Mouse (Mus musculus): ENCODE measurements around the gene Ctr9.

Gene Ctr9

GRCm38 (mm10) chr7:111028281-111029045 lies at the start of gene Ctr9:
Ctr9 (plus strand) TSS chr7:111028951.
- DNase-seq (ENCODE audit: low read depth) = peak; percentile 93

DNA sequence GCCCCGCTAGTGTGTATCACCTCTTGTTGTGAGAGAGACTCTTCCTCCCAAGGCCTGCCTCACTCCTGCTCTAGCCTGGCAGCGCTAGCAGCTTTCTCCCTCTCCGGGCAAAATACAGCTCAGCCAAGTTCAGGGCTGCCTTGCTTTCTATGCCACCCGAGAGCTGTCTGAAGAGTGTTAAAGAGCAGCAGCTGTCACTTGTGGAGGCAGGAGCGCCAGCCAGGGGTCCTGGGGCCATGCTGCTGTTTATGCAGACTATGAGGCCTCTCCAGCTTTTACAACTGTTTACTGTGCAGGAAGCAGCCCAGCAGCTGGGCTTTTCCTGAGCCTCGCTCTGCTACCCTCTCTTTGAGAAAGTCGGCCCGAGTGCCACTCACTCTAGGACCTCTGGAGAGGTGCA lies 47.7 kb upstream of the Ctr9 start:
- DNase-seq (ENCODE audit: low read depth) = no peak

DNA sequence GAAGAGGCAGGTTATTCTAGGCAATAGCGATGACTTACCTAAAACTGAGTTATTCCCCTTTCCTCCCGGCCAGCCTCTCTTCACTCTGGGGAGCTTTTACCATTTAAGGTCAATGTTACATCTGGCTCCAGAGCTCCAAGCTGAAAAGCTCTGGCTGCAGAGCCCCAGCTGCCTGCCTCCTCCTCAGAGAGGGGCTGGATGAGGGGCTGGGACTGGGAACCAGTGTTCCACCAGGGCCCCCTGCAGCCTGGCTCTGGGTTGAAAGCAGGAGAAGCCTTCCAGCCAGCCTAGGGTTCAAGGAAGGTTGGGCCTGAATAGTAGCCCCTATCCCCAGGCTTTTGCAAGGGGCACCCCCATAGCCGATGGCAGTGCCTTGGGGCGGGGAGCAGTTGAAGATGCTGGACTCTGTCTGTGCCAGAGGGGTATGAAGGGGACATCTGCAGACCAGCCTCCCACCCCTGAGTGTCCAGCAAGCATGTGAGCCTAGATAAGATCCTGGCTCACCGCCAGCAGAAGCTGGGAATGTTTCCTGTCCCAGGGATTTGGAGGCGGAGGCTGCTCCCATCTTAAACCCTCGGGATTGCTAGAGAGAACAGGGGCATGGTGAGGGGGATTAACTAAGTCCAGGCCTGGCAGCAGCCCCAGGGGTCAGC lies 46.6 kb upstream of the Ctr9 start, which contains the start of gene Mrvi1:
Gene Mrvi1 (minus strand): TSS at position 409 of the 653 bp plus-strand sequence.
- no peak for DNase-seq (ENCODE audit: low read depth)

DNA sequence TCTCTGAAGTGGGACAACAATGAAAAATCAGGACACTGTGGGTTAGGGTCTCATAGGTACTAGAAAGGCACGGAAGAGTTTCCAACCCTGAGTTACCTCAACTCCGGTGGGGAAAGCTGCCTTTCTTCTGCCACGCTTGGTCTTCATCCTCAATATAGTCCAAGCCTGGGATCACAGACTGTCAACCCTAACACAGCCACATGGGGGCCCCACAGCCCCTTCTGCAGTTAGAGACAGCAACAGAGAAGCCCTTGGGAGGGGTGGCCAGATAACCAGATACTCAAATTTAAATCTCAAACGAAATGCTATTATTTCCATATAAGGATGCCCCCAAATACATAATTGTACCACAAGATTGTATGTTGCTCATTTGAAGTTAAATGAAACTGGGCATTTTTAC lies 46.0 kb upstream of the Ctr9 start:
- DNase-seq (ENCODE audit: low read depth) = peak; percentile 57

GRCm38 (mm10) chr7:110983621-110984020 lies 45.1 kb upstream of the Ctr9 start:
- DNase-seq (ENCODE audit: low read depth) = no peak

- DNase-seq (ENCODE audit: low read depth) = no peak
Measured at GRCm38 (mm10) chr7:110985581-110986265, 43.0 kb upstream of the Ctr9 start.

GRCm38 (mm10) chr7:110988081-110988480 lies 40.7 kb upstream of the Ctr9 start:
- no peak for DNase-seq (ENCODE audit: low read depth)

- DNase-seq (ENCODE audit: low read depth) = no peak
Measured at GRCm38 (mm10) chr7:110989286-110989879, 39.4 kb upstream of the Ctr9 start.

DNA sequence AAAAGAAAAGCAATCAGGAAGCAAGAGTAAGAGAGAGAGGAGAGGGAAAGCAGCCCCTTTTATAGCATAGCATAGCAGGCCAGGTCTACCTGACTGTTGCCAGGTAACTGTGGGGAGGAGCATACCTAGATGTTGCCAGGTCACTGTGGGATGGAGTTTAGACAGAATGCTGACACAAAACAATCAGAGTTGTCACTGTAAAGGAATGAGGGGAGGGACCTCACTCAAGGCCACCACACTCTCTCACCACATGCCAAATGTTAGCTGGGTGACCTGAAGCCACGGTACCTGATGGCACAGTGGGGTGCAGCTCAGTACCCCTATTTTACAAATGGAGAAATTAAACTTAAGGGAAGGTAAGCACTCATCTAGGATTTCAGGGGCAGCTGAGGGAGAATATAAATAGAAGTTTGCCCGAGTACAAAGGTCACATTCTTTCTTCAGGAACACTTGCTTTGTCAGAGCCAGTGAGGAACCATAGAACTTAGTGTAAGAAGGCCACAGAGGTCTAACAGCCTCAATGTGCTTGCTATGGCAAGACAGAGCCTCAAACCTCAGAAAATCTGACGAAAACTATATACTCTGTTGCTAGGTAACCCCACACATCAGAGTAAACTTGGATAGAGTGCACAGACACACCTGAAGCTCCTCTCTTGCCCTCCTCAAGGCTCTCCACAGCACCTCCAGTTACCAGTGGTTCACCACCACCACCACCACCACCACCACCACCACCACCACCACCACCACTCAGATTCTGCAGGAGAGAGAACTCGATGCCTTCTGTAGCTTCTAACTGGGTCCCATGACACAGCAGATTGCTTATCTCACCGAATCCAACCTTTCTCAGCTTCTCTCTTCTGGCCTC lies 38.2 kb upstream of the Ctr9 start:
- DNase-seq (ENCODE audit: low read depth) = peak; percentile 55

DNA sequence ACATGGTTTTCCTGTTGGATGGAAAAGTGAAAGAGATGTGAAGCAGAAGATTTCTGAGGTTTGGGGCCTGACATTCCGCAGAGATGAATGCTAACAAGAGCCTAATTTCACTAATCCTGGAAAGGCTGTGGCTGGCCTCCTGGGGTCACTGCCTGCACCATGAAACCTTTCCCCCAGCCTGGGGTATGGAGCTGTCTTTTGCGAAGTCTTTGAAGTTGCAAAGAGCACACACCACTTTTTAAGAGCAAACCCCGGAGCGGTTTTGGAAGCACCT lies 37.6 kb upstream of the Ctr9 start:
- DNase-seq (ENCODE audit: low read depth) = no peak

DNA sequence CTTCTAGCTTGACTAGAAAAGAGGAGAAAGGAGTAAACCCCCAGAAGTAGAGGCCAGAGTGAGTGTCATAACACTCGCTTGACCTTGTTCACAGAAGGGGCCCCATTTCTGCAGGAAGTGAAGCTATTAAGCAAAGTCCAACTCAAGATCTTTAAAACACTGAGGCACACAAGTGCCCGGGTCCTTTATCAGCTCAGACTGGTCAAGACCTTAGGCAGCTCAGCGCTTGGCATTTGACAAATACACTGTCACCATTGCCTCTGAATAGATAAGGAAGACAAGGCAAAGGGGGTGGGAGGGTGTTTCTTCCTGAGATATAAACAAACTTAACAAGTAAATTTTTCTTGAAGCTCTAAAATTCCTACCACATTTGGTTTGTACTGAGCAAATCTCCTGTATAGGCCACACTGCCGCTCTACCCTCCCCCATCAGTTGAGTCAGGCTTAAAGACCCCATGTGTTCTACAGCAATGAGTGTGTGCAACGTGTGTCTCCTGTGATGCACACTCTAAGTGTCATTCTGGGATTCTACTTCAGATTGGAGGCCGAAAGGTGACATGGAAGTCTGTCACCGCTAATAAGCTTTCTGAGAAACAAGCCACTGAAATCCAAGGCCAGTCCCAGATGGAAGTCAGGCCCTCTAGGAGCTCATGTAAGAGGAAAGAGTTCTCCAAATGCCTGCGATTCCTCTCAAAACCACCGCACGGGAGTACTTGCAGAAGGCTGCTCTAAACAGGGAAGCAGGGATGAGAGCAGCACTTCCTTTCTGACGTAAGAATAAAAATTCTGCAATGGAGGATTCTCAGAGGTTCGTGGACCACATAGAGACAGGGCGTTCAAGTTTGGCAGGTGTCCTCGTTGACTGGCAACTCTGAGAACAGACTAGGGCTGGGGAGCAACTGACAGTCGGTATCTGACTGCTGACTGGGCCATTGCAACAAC lies 29.6 kb upstream of the Ctr9 start:
- peak; percentile 30 for DNase-seq (ENCODE audit: low read depth)

- DNase-seq (ENCODE audit: low read depth) = peak; percentile 79
Measured at GRCm38 (mm10) chr7:111004136-111004840, 24.5 kb upstream of the Ctr9 start.

- DNase-seq (ENCODE audit: low read depth) = peak; percentile 55
Measured at GRCm38 (mm10) chr7:111014039-111014605, 14.6 kb upstream of the Ctr9 start.

DNA sequence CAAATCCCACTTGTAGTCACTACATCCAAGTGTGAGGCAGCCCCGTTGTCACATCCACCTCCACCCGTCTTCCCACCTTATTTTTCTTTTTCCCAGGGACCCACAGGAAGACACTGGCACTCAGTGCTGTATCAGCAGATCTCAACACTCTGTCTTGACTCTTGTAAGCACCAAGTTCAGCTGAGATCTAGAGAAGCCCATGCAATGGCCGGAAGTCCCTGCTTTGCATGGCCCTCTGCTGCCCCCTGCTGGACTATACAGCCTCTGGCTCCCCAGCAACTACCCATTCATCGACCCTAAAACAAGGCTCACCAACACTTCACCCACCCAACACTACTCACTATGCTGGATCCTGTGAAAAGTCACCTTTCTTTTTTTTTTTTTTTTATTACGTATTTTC lies 13.9 kb upstream of the Ctr9 start:
- DNase-seq (ENCODE audit: low read depth) = peak; percentile 92

GRCm38 (mm10) chr7:111015731-111016130 lies 13.0 kb upstream of the Ctr9 start:
- no peak for DNase-seq (ENCODE audit: low read depth)

DNA sequence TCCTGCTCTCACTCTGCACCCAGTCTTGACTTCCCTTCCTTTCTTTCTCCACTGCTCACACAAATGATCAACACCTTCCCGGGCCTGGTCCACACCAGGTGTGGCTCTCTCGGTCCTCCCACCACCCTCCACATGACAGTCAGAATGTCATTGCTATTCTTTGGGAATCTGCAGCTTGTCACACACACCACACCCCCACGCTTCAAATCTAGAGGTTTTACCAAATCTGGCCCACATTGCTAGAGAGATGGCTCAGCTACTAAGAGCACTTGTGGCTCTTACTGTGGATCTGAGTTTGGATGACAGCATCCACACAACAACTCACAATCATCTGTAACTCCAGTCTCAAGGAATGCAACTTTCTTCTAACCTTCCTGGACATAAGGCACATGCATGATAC lies 11.8 kb upstream of the Ctr9 start:
- no peak for DNase-seq (ENCODE audit: low read depth)

GRCm38 (mm10) chr7:111020814-111021213 lies 7.9 kb upstream of the Ctr9 start:
- DNase-seq (ENCODE audit: low read depth) = no peak

- DNase-seq (ENCODE audit: low read depth) = peak; percentile 50
Measured at GRCm38 (mm10) chr7:111024068-111024594, 4.6 kb upstream of the Ctr9 start.

GRCm38 (mm10) chr7:111024912-111025311 lies 3.8 kb upstream of the Ctr9 start:
- DNase-seq (ENCODE audit: low read depth) = no peak
